Mouse (Mus musculus): ENCODE measurements around the gene Plpp2. TPM values are rescaled to one million over a fixed set of nuclear protein-coding genes. Genes with fewer than 3 reads are reported as not detected.
A peak's percentile ranks its signal among the peaks of the same experiment; 100 is the strongest.

Gene Plpp2
- 1 to 10 TPM; 2.2 to 2.7 TPM for total RNA-seq (2021)

GRCm38 (mm10) chr10:79533126-79533911 is at the start of gene Plpp2:
Gene Plpp2 (minus strand): TSS chr10:79533796.
- intact Hi-C loops (cut with DNase I) = no loop called here
- DNase-seq = peak; percentile 54 to 66

DNA sequence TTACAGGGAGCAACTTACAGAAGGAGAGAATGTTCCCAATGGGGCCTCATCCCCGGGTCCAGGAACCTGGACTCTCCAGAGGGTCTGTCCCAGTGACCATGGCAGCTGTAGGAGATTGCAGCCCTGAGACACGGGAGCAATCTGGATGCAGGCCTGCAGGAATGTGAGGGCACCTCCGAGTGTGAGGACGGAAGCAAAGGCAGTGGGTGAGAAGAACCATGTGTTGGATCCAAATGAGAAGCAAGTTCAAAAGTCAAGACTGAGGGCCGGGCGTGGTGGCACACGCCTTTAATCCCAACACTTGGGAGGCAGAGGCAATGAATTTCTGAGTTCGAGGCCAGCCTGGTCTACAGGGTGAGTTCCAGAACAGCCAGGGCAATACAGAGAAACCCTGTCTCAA is 47.9 kb upstream of the Plpp2 start:
- intact Hi-C loops (cut with DNase I) = no loop called here
- no peak for DNase-seq

DNA sequence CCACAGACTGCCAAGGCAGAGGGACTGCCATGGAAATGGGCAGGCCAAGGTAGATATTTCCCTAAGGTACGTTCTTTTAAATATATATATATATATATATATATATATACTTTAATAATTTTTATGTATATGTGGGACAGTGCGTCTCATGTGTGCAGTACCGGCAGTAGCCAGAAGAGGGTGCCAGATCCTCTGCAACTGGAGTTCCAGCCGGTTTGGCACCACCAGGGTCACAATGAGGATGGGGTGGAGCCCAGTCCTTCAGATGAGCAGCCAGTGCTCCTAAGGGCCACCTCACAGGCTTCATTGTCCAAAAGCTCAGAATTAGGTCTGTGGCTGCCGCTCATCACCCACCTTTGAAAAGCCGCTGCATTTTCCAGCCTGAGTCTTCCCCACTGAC is 47.2 kb upstream of the Plpp2 start:
- intact Hi-C loops (cut with DNase I) = no loop called here
- DNase-seq = peak in 1 of 2 experiments; percentile 46

- intact Hi-C loops (cut with DNase I) = no loop called here
- DNase-seq = no peak
Measured at GRCm38 (mm10) chr10:79580356-79580755, 46.8 kb upstream of the Plpp2 start.

DNA sequence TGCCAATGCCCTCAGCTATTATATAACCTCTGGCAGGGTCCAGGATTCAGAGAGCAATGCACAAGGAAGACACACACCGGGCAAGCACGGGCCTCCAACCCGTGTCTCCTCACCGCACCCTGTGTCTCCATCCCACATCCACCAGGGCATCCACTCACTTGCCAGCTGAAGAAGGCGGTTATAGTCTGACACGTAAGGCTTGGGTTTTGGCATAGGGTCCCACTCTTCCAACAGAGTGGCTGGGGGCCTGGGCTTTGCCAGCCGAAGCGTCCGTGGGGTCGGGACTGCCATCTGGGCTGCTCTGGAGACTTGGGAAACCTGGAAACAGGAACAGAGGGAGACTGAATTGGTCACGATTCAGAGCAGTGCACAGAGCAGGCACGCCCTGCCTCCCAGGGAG is 46.2 kb upstream of the Plpp2 start:
- intact Hi-C loops (cut with DNase I) = no loop called here
- no peak for DNase-seq

DNA sequence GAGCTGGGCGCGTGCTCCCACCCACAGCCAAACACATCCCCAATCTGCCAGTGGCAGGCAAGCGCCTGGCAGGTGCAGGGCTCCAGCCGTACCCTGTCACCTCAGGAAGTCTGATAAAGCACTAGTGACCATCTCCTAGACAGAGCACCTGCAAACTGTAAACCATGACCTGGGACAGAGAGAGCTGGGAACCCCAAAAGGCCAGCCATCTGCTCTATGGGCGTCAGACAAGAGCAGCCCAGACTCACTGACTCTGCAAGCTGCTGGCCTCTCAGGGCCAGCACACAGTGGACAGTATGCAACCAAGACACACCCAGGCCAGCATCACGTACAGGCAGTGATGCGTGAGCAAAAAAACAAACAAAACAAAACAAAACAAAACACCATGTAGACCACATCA is 45.3 kb upstream of the Plpp2 start:
- DNase-seq = no peak
- intact Hi-C loops (cut with DNase I) = no loop called here

DNA sequence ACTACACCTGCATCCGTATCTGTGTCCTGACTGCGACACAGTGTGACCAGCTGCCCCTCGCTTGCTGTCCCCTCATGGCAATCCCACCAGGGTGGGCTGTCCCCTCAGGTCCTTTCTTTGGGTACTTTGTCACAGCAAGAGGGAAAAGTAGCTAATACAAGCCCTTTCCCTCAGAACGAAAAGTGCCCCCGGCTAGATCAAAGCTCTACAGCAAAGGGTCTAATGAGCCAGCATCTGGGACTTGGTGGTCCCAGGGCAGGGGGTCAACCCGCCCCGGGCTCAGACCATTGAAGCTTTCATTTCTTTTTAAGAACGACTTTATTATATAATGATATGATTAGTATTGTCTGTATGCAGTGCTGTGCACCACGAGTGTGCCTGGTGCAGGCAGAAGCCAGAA is 44.7 kb upstream of the Plpp2 start:
- intact Hi-C loops (cut with DNase I) = no loop called here
- no peak for DNase-seq

GRCm38 (mm10) chr10:79577376-79577775 is 43.8 kb upstream of the Plpp2 start:
- DNase-seq = no peak
- intact Hi-C loops (cut with DNase I) = no loop called here

- intact Hi-C loops (cut with DNase I) = no loop called here
- no peak for DNase-seq
Measured at GRCm38 (mm10) chr10:79575754-79576153, 42.2 kb upstream of the Plpp2 start.

GRCm38 (mm10) chr10:79574796-79575195 is 41.2 kb upstream of the Plpp2 start:
- no peak for DNase-seq
- intact Hi-C loops (cut with DNase I) = no loop called here

DNA sequence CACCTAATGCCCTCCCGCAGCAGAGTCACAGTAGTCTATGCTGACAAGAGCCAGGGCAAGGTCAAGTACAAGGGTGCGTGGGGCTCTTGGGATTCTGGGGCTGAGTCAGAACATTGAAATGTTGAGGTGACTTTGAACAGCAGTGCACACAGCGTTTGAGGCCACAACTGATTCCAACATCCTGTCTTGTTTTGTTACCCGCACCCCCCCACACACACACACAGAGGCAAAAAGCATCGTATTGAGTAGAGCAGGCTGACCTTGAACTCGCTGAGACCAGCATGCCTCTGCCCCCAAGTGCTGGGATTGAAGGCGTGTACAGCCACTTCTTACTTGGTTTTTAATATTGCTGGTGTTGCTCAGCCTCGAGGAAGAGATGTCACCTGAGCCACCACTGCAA is 40.8 kb upstream of the Plpp2 start:
- no peak for DNase-seq
- intact Hi-C loops (cut with DNase I) = no loop called here

GRCm38 (mm10) chr10:79573611-79574010 is 40.0 kb upstream of the Plpp2 start:
- intact Hi-C loops (cut with DNase I) = no loop called here
- DNase-seq = no peak

- DNase-seq = no peak
- intact Hi-C loops (cut with DNase I) = no loop called here
Measured at GRCm38 (mm10) chr10:79571314-79571713, 37.7 kb upstream of the Plpp2 start.

- no peak for DNase-seq
Measured at GRCm38 (mm10) chr10:79569921-79570320, 36.3 kb upstream of the Plpp2 start.

GRCm38 (mm10) chr10:79559716-79560115 is 26.1 kb upstream of the Plpp2 start:
- intact Hi-C loops (cut with DNase I) = no loop called here
- no peak for DNase-seq

More at GRCm38 (mm10) chr10:79569921-79570320, 36.3 kb upstream of the Plpp2 start:
- intact Hi-C loops (cut with DNase I) = no loop called here

- intact Hi-C loops (cut with DNase I) = no loop called here
- no peak for DNase-seq
Measured at GRCm38 (mm10) chr10:79557496-79557895, 23.9 kb upstream of the Plpp2 start.

DNA sequence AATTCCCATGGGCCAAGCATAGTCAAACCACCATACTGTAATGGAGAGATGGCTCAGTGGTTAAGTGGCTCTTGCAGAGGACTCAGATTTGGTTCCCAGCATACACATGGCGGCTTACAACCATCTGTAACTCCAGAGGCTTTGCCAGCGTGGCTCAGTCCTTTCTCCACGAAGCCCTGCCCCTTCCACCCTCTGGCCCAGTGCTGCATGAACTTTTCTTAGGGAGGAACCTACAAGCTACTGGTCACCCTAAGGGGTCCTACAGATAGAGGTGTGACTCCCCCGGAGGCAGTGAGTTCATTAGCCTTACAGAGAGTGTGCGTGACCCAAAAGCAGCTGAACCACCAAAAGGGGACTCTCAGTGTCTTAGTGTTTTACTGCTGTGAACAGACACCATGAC is 23.4 kb upstream of the Plpp2 start:
- intact Hi-C loops (cut with DNase I) = no loop called here
- DNase-seq = no peak

DNA sequence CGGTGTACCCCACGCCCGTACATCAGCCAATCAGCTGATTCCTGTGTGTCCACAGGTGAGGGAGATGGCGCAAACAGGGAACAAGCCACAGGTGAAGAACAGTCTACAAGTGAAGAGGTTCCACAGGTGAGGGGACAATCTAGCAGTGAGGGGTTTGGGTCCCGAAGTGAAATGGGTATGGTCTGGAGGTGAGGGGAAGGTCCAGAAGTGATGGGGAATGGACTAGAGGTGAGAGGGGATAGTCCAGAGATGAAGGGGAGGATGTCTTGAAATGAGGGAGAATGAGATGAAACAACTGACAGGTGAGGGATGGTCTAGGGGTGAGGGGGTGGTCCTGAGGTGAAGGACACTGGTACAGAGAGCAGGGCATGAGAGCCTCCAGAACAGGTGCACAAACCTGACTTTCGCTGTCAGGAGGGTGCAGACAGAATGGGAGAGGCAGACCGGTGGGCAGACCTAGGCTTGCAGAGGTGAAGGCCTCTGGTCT is 21.7 kb upstream of the Plpp2 start:
- DNase-seq = no peak
- intact Hi-C loops (cut with DNase I) = no loop called here

DNA sequence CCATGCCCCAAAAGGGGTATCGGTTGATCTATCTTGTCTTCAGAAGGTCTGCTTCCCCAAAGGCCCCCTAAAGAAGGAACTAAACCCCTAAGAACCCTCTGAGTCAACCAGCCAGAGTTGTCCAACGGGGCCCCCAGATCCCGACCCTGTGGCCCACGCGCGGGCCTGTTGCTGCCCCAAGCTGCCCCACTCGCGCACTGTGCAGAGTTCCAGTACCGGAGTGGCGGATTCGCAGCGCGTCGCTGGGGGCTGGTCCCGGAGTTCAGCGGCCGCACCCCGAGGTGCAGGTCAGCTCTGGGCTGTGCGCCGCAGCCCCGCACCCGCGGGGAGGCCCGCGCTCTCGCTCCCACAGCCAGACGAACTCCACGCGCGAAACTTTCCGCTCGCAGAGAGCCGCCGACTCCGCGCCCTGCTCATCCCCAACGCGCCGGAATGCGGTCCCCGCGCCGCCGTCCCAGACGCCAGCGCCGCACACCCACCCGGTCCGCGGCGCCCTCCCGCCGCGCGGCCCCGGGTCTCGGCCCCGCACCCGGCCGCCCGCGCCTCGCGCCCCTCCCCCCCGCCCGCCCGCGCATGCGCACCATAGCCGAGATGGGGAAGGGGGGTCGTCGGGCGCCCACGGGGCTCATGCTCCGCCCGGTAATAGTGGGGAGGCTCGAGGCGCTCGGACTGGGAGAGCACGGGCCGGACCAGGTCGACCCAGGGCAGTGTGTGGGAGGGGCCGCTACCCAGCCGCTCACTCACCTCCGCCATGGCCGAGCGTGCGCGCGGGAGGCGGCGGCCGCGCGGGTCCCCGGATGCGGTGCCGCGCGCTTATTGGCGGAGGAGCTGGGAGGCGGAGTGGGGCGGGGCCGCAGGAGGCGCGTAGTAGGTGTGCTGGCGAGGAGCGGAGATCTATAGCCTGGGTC is 21.0 kb upstream of the Plpp2 start, which contains the start of gene Mier2:
TSS of gene Mier2 (minus strand) at position 870 of the 908 bp plus-strand sequence.
- intact Hi-C loops (cut with DNase I) = no loop called here
- DNase-seq = peak; percentile 74 to 78

DNA sequence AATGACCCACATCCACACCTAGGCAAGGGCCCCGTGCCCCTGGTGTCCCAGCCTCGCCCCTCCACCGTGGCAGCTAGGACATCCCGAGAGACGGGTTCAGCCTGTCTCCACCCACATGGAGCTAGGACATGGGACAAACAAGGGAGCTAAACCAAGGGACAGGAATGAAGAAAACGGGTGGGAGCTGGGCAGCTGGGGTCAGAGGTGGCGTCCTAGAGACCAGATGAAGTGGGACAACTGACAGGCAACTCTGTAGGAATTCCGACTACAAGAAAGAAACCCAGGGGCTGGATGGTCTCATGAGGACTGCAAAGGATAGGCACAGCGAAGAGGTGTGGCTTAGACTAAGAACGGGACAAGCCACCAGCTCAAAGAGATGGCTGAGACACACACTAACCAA is 20.1 kb upstream of the Plpp2 start:
- no peak for DNase-seq
- intact Hi-C loops (cut with DNase I) = no loop called here

DNA sequence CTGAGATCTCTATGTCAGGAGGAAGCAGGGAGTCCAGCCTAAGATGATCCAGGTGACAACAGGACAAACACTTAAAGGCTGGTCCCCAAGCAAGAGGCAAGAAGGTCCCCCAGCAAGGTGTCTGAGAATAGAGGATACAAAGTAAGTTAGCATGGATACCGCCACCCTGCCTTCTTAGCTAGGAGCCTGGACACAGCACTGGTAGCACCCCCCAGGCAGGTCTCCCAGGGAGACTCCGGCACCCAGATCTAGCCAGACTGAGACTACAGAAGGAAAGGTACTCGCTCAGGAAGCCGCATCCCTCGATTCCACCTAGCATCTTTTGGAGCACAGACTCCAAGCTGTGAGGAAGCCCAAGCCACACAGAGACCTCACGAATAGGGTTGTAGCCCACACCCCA is 19.6 kb upstream of the Plpp2 start:
- intact Hi-C loops (cut with DNase I) = no loop called here
- no peak for DNase-seq

- DNase-seq = no peak
- intact Hi-C loops (cut with DNase I) = no loop called here
Measured at GRCm38 (mm10) chr10:79552531-79552930, 18.9 kb upstream of the Plpp2 start.
